Mouse (Mus musculus): ENCODE results near the gene Mast1. TPM values are rescaled to one million over a fixed set of nuclear protein-coding genes. Genes with fewer than 3 reads are reported as not detected.
A peak's percentile ranks its signal among the peaks of the same experiment; 100 is the strongest.

Gene Mast1
- total and polyA plus RNA-seq, 3 experiments = 0.21 to 0.34 TPM; not detected in 1

DNA sequence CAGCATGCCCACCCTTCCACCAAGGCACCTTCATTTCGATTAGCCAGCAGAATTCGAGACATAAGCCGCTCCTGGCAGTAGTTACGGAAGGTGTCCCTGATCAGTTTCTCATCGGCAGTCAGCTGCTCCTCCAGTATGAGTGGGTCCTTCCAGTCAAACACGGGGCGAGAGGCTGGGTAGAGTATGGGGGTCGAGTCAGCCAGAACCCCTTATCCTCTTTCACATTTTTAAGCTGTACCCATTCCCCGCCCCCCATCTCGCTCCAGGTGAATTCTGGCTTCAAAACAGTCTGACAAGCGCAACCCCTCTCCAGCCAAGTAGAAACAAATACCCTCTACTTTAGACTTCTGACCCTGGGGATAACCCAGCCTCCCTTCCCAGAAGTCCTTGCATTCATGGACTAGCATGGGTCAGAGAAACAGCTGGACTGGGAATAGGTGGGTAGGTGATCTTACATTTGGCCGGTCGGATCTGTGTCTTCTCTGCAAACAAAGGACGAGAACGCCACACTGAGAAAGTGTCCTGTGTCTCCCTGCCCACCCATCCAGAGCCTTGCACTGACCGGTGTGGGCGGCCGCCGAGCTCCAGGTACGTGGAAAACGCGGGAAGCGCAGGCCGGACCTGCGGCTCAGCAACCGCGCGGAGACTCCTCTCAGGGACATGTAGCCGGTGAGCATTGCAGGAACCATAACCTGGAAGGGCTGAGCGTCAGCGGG, 44.0 kb downstream of the Mast1 start:
- H3K36me3 ChIP-seq (replicated peaks in 1 of 2; ENCODE audit: control insufficient read depth in 1 of 2, insufficient read depth in 1 of 2, low read length in 1 of 2) = peaks cover 8 to 32% of the 10 kb centered on the region in 2 experiments
- H3K4me1 ChIP-seq (ENCODE audit: control insufficient read depth in 1 of 2, insufficient read depth in 2 of 2) = peaks cover 7 to 22% of the 10 kb centered on the region in 2 experiments; a peak in 3 of 4 replicates
- H3K4me3 ChIP-seq (replicated peaks in 1 of 3; ENCODE audit: low read depth in 2 of 3, low read length in 2 of 3, poor library complexity in 1 of 3) = peak overlapping the region; percentile 74 to 86 (median 74)
- no peaks in the 10 kb centered on the region for H3K27me3 ChIP-seq (replicated peaks)
- peak overlapping the region; percentile 94 for H3K4me2 ChIP-seq (ENCODE audit: insufficient read depth, low read depth, poor library complexity, severe bottlenecking)
- TF ChIP-seq RCOR1 (conservative IDR thresholded peaks at IDR 0.05; ENCODE audit: low read depth, low read length) (no peak), EP300 (IDR thresholded peaks at IDR 0.05; ENCODE audit: low read length) (no peak), MXI1 (IDR thresholded peaks at IDR 0.05; ENCODE audit: low read depth, low read length) (peak; percentile 72; the same call in 1 of the 2 replicates), USF1 (IDR thresholded peaks at IDR 0.05; ENCODE audit: low read depth, low read length) (no peak), ZC3H11A (IDR thresholded peaks at IDR 0.05; ENCODE audit: low read depth, low read length) (no peak), SIN3A (IDR thresholded peaks at IDR 0.05; ENCODE audit: low read length) (no peak), JUND (conservative IDR thresholded peaks at IDR 0.05; ENCODE audit: low read depth, low read length) (no peak), MEF2A (IDR thresholded peaks at IDR 0.05; ENCODE audit: borderline replicate concordance, low read depth, low read length) (0 out of 2 replicates have a peak, but pooled peaks have one; percentile 35), RAD21 (IDR thresholded peaks at IDR 0.05; ENCODE audit: low read depth, low read length) (no peak), E2F4 (IDR thresholded peaks at IDR 0.05; ENCODE audit: insufficient replicate concordance, low read depth, low read length) (no peak), BHLHE40 (IDR thresholded peaks at IDR 0.05; ENCODE audit: low read depth, low read length) (no peak), MYC (IDR thresholded peaks at IDR 0.05; ENCODE audit: low read depth, low read length) (0 out of 2 replicates have a peak, but pooled peaks have one; percentile 40), ETS1 (conservative IDR thresholded peaks at IDR 0.05; ENCODE audit: low read depth, low read length) (no peak), POLR2AphosphoS2 (IDR thresholded peaks at IDR 0.05; ENCODE audit: low read depth, low read length) (no peak), TBP (conservative IDR thresholded peaks at IDR 0.05; ENCODE audit: low read depth, low read length) (no peak), SMC3 (IDR thresholded peaks at IDR 0.05; ENCODE audit: low read depth, low read length) (no peak), PAX5 (IDR thresholded peaks at IDR 0.05; ENCODE audit: low read length) (no peak), ZMIZ1 (IDR thresholded peaks at IDR 0.05; ENCODE audit: low read depth, low read length) (peak; percentile 84; the same call in 1 of the 2 replicates), TCF12 (IDR thresholded peaks at IDR 0.05; ENCODE audit: low read depth, low read length) (no peak), CHD2 (IDR thresholded peaks at IDR 0.05; ENCODE audit: low read length) (peak; percentile 28; the same call in 1 of the 2 replicates)
- no peak for DNase-seq (ENCODE audit: extremely low read depth)
- H3K9ac ChIP-seq (ENCODE audit: insufficient read depth, low read depth) = peak overlapping the region; percentile 82
- dilution Hi-C loops (cut with MboI; ENCODE audit: extremely low pct_ligation_motif_present, extremely low pct_unique_long_range_greater_than_20kb, low sequenced_read_pairs) = no loop called here
- no peaks in the 10 kb centered on the region for H3K9me3 ChIP-seq (replicated peaks; ENCODE audit: low read length)
- no peak overlapping the region for H3K27ac ChIP-seq (ENCODE audit: insufficient read depth, low read depth)
- H3K79me2 ChIP-seq (replicated peaks; ENCODE audit: control insufficient read depth, extremely low read depth, insufficient read depth, poor library complexity, severe bottlenecking) = no peaks in the 10 kb centered on the region
- in situ Hi-C loops (cut with MboI; ENCODE audit: low pct_ligation_motif_present, low pct_unique_long_range_greater_than_20kb, low sequenced_read_pairs) = no loop called here

All from CH12.LX (cell line).